Mouse (Mus musculus) adrenal gland, postnatal 36 days (tissue): ENCODE measurements around the gene Izumo1r. TPM values are rescaled to one million over a fixed set of nuclear protein-coding genes. Genes with fewer than 3 reads are reported as not detected.
A peak's percentile ranks its signal among the peaks of the same experiment; 100 is the strongest.
"Not testable (repeated sequence)": the region's sequence is repeated elsewhere in the genome, so short reads cannot be mapped to it uniquely, and the experiment has no call there.

Source experiments
- DNase-seq, 2 experiments: peaks; one replicate each; pipeline ENCODE4 v3.0.0; 2021; ENCODE audit warnings: mixed read lengths in 1 of 2
- total RNA-seq, 2 experiments: library from RNA; stranded (reverse); gene quantifications; 2 replicates each; pipeline ENCODE4 v1.2.3; 2021

The Izumo1r gene
- total RNA-seq, 2 experiments from 2014 or later = not detected

GRCm38 (mm10) chr9:14904741-14905475, 1.2 kb upstream of the Izumo1r start:
- DNase-seq = no peak

- no peak for DNase-seq
These were observed 743 bp downstream of the Izumo1r start for GRCm38 (mm10) chr9:14903006-14903405.

- no peak for DNase-seq
These were observed 1.3 kb downstream of the Izumo1r start for GRCm38 (mm10) chr9:14902416-14902815.

GRCm38 (mm10) chr9:14901757-14902156, 2.0 kb downstream of the Izumo1r start:
- DNase-seq = no peak

GRCm38 (mm10) chr9:14897102-14897501, 6.6 kb downstream of the Izumo1r start:
- no peak for DNase-seq

- DNase-seq = no peak
These were observed 8.4 kb downstream of the Izumo1r start for GRCm38 (mm10) chr9:14895237-14895835.

GRCm38 (mm10) chr9:14894628-14895027, 9.1 kb downstream of the Izumo1r start:
- DNase-seq = no peak

GRCm38 (mm10) chr9:14893388-14893787, 10.4 kb downstream of the Izumo1r start:
- DNase-seq = no peak

- no peak for DNase-seq
These were observed 11.9 kb downstream of the Izumo1r start for GRCm38 (mm10) chr9:14891891-14892290.

GRCm38 (mm10) chr9:14890699-14891098, 13.1 kb downstream of the Izumo1r start:
- DNase-seq = no peak

- no peak for DNase-seq
These were observed 15.1 kb downstream of the Izumo1r start for GRCm38 (mm10) chr9:14888671-14889070.

GRCm38 (mm10) chr9:14887787-14888382, 15.9 kb downstream of the Izumo1r start:
- no peak for DNase-seq

GRCm38 (mm10) chr9:14885954-14886353, 17.8 kb downstream of the Izumo1r start:
- no peak for DNase-seq

GRCm38 (mm10) chr9:14885151-14885550, 18.6 kb downstream of the Izumo1r start:
- peak; percentile 53 to 66 for DNase-seq

- DNase-seq = no peak
These were observed 19.1 kb downstream of the Izumo1r start for GRCm38 (mm10) chr9:14884641-14885040.

- DNase-seq = not testable (repeated sequence)
These were observed 27.2 kb downstream of the Izumo1r start for GRCm38 (mm10) chr9:14876566-14876965.

- DNase-seq = peak; percentile 26 to 41
These were observed 27.8 kb downstream of the Izumo1r start for GRCm38 (mm10) chr9:14875743-14876507.

GRCm38 (mm10) chr9:14872181-14872930, 31.4 kb downstream of the Izumo1r start:
- no peak for DNase-seq

GRCm38 (mm10) chr9:14871536-14871935, 32.2 kb downstream of the Izumo1r start:
- peak; percentile 50 to 64 for DNase-seq

- no peak for DNase-seq
These were observed 32.9 kb downstream of the Izumo1r start for GRCm38 (mm10) chr9:14870802-14871201.

- DNase-seq = no peak
These were observed 33.4 kb downstream of the Izumo1r start for GRCm38 (mm10) chr9:14870377-14870776.

- DNase-seq = no peak
These were observed 35.4 kb downstream of the Izumo1r start for GRCm38 (mm10) chr9:14868326-14868725.
